Mouse (Mus musculus) heart, postnatal 25 days (tissue): ENCODE data around the gene 5330417H12Rik. TPM values are rescaled to one million over a fixed set of nuclear protein-coding genes. Genes with fewer than 3 reads are reported as not detected.

Experiments
- DNase-seq: peaks from one replicate; pipeline ENCODE4 v3.0.0; 2022; ENCODE audit warnings: low spot score
- intact Hi-C: fragments of 180-260 bp; cut with DNase I; formaldehyde crosslinking; loops from one replicate; pipeline ENCODE4 v1.15.1; 2025
- total RNA-seq, 2 experiments: library from RNA; stranded (reverse); gene quantifications; 2 replicates each; pipeline ENCODE4 v1.2.3; 2021

The 5330417H12Rik gene
- total RNA-seq, 2 experiments from 2014 or later = not detected

DNA sequence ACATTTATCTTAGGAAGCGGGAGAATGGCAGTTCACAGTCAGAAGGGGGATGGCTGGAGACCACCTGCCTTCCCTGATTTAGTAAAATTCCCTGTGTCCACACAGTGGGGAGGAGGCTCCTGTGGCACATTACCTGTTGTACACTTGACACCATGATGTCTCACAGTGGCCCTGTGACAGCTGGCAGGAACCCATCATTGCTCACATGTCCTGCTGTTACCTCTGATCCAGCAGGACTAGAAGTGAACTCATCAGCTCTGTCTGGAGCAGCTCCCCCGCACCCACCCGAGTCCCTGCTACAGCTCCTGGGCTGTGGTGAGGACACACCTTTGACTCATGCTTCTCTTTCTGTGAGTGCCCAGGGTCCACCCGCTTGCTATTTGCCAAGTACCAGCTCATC, 8.2 kb upstream of the 5330417H12Rik start:
- intact Hi-C loops = no loop called here
- DNase-seq = no peak

GRCm38 (mm10) chr7:107628383-107628782, 3.4 kb upstream of the 5330417H12Rik start:
- intact Hi-C loops = no loop called here
- no peak for DNase-seq

- intact Hi-C loops = no loop called here
- no peak for DNase-seq
These were observed 820 bp upstream of the 5330417H12Rik start for GRCm38 (mm10) chr7:107625781-107626180.

- intact Hi-C loops = no loop called here
- DNase-seq = no peak
These were observed 529 bp downstream of the 5330417H12Rik start for GRCm38 (mm10) chr7:107624432-107624831.

DNA sequence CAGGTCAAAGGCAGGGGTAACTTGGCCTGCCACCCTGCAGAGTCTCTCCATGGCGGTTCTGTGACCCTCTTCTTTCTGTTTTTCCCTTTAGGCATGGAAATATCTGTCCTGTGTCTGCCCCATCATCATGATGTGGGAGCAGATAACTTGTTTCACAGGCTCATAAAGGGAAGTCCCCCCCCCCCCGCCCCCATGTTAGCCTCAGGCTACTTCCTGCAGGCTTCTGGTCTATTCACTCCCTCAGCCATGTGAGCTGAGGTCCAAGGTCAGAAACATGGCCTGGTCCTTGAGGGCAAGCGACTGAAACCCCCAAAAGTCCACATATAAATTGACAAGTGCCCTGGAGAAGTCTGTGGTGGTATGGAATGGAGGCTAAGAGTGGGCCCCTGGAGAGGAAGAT, 4.8 kb downstream of the 5330417H12Rik start:
- no peak for DNase-seq
- intact Hi-C loops = no loop called here

DNA sequence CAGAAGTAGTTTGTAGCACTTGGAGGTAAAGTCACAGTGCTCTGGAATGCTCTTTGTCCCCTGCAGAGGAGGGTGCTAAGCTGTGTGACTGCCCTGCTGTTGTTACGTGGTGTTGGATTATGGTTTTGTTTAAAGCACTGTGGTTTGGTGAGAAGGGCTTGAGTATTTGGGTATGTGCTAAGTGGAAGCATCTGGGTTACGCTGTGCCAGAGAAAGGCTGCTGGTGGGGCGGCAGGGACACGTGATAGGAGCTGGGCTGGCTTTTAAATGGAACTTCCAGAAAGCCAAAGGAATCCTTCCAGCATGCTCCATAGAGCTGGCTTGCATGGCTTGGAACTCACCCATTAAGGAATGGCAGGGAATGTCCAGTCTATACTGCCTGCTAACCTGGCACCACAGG, 5.7 kb downstream of the 5330417H12Rik start:
- intact Hi-C loops = no loop called here
- DNase-seq = no peak

- intact Hi-C loops = no loop called here
- DNase-seq = no peak
These were observed 6.7 kb downstream of the 5330417H12Rik start for GRCm38 (mm10) chr7:107618028-107618992.

DNA sequence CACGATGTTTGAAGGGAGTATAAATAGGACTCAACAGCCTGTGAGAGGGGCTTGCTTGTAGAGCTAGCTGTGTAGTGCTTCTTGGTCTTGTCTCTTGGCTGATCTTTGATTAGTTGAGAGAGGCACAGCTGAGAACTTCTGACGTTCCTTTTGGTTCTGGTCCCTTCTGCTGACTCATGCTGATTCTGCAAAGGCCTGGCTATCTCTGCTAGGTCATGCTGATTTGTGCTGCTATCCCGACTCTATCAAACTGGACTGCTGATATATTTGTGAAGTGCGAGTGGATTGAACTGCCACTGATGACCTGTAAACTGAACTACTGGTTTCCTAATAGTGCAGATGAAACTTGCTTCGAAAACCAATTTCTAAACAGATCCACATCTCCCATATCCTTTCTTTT, 14.1 kb downstream of the 5330417H12Rik start:
- DNase-seq = no peak
- intact Hi-C loops = no loop called here

DNA sequence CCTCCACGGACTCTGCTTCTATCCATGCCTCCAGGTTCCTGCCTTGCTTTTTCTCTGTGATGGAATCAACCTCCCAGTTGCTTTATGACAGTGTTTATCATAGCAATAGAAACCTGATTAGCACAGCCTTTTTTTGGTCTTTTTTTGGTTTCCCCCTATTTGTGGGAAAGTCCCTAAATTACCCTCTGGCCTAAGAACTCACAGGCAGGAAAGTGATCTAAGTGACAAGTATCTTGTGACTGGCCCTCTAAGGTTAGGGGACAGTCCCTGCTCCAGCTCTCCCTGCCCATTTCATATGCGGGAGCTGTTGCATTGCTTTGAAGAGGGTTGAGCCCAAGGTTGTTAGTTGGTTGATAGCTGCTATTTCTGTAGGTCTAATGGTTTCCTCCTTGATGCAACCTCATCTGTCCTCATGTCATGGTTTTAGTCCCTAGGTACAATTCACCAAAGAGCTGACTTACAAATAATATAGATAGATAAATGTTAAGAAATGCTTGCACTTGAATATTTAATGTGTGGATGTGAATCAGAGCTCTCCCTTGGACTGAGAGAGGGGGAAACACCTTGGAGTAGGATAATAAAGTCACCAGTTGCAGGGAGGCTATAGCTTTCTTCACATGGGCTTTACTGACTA, 15.2 kb downstream of the 5330417H12Rik start:
- no peak for DNase-seq
- intact Hi-C loops = no loop called here

DNA sequence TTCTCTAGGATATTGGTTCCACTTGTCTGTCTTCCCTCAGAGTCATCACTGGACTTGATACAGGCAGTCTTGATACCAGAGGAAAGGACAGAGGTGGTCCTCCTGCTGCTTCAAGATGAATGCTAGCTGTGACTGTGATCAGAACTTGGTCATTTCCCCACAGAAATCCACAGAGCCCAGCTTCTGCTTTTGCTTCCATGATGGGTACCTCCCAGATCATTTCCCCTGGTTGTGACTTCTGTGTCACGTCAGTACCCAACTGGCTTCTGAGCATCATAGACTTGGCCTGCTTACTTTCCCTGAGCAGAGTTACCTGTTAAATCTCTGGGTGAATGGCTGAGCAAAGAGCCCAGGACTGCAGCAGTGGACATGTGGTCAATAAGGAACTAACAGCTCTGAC, 17.2 kb downstream of the 5330417H12Rik start:
- DNase-seq = no peak
- intact Hi-C loops = no loop called here

GRCm38 (mm10) chr7:107602913-107603312, 22.0 kb downstream of the 5330417H12Rik start:
- DNase-seq = no peak
- intact Hi-C loops = no loop called here

GRCm38 (mm10) chr7:107602505-107602904, 22.5 kb downstream of the 5330417H12Rik start:
- intact Hi-C loops = no loop called here

DNA sequence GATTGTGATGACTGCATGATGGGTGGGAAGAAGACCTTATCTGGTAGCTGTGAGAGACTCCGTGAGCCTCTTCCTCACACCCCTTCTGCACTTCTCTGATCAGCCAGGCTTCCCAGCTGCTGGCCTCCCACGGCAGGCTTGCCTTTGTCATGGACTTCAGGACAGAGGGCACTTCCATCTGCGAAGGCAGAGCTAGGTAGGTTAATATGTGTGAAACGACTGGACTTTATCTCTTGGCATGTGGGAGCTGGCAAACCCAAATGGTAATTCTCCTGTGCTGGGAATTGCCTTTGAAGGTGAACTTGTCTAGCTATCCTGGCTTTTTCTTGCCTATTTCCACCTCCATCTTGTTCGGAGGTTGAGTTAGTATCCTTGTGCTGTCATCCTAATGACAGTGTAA, 24.3 kb downstream of the 5330417H12Rik start:
- no peak for DNase-seq
- intact Hi-C loops = no loop called here

More at GRCm38 (mm10) chr7:107602505-107602904, 22.5 kb downstream of the 5330417H12Rik start:
- DNase-seq = no peak

DNA sequence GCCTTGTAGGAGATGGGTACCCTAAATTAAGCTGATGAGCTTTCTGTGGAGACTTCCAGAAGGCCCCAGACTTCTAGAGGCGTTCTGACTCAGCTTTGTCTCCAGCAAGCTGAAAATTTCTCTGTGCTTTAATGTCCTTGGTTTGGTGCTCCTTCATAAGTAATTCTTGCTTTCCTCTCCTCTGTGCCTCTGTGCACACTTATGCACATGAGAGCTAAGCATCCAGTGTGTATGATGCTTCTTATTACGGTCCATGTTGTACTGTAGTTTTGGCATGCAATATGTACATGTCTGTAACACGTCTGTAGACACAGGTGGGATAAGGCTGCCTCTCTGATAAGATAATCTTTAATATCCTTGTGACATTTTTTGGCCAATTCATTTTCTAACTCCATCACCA, 27.0 kb downstream of the 5330417H12Rik start:
- no peak for DNase-seq
- intact Hi-C loops = no loop called here

- intact Hi-C loops = no loop called here
These were observed 28.2 kb downstream of the 5330417H12Rik start for GRCm38 (mm10) chr7:107596753-107597152.

GRCm38 (mm10) chr7:107595426-107595825, 29.5 kb downstream of the 5330417H12Rik start:
- DNase-seq = no peak
- intact Hi-C loops = no loop called here

More at GRCm38 (mm10) chr7:107596753-107597152, 28.2 kb downstream of the 5330417H12Rik start:
- DNase-seq = no peak

- peak; percentile 73 for DNase-seq
- intact Hi-C loops = loop anchor here (5.0 kb wide), 1 partner anchor 67 kb away; no protein-coding TSS in a partner anchor
These were observed 30.0 kb downstream of the 5330417H12Rik start, which contains the start of gene Ppfibp2 for GRCm38 (mm10) chr7:107594857-107595402. Gene Ppfibp2, plus strand, starts transcription at chr7:107595207.

GRCm38 (mm10) chr7:107594325-107594856, 30.6 kb downstream of the 5330417H12Rik start:
- intact Hi-C loops = loop anchor here (5.0 kb wide), 1 partner anchor 68 kb away; no protein-coding TSS in a partner anchor
- no peak for DNase-seq

DNA sequence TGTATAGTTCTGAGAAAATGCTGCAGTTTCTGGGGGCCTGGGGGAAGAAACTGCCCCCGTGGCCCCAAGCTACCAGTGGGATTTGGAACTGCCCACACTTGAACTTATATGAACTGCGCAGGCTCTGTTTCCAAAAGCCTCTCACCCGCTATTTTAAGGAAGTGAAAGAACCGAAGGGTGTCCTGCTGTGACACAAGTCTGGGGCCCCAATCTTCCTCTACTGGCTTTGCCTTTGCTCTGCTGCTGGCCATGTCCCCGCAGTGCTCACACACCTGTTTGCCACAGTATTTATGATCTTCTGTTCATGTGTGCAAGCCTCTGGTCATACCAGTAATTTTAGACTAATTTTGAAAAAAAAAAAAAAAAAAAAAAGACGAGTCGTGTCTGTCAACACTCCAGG, 31.1 kb downstream of the 5330417H12Rik start:
- intact Hi-C loops = loop anchor here (5.0 kb wide), 1 partner anchor 68 kb away; no protein-coding TSS in a partner anchor
- no peak for DNase-seq

- no peak for DNase-seq
- intact Hi-C loops = loop anchor here (5.0 kb wide), 1 partner anchor 70 kb away; no protein-coding TSS in a partner anchor
These were observed 32.3 kb downstream of the 5330417H12Rik start for GRCm38 (mm10) chr7:107592641-107593040.
